Mouse (Mus musculus) kidney, postnatal 0 days (tissue): ENCODE results near the gene Rora. TPM values are rescaled to one million over a fixed set of nuclear protein-coding genes. Genes with fewer than 3 reads are reported as not detected.

Experiments
- ATAC-seq: fragments of 200-750 bp; cut with Nextera tagmentation; replicated peaks from 2 replicates; pipeline ENCODE4 v1.8.0; 2017; ENCODE audit warnings: low read depth, moderate number of reproducible peaks, moderate TSS enrichment, moderate library complexity; ENCODE audit not compliant: low FRiP score
- DNase-seq: peaks from one replicate; pipeline ENCODE4 v3.0.0-alpha.2; 2016; ENCODE audit warnings: low spot score
- H3K27ac ChIP-seq: fragments of 300-500 bp; sonication (generic); 2 replicates; pipeline ENCODE4 v1.5.1; 2014; ENCODE audit warnings: mild to moderate bottlenecking
- H3K27me3 ChIP-seq: fragments of 300-500 bp; sonication (generic); 2 replicates; pipeline ENCODE4 v1.6.1; 2014; ENCODE audit warnings: low read length, mixed read lengths; ENCODE audit not compliant: insufficient read depth
- H3K36me3 ChIP-seq: fragments of 300-500 bp; sonication (generic); 2 replicates; pipeline ENCODE4 v1.6.1; 2014; ENCODE audit warnings: low read length, mixed read lengths; ENCODE audit not compliant: insufficient read depth
- H3K4me1 ChIP-seq: fragments of 300-500 bp; sonication (generic); replicated peaks from 2 replicates; pipeline ENCODE4 v1.6.1; 2014; ENCODE audit warnings: antibody characterized with exemption, low read length, mixed read lengths; ENCODE audit not compliant: insufficient read depth
- H3K4me2 ChIP-seq: fragments of 300-500 bp; sonication (generic); 2 replicates; pipeline ENCODE4 v1.6.1; 2014; ENCODE audit warnings: mild to moderate bottlenecking, low read length, moderate library complexity, mixed read lengths
- H3K4me3 ChIP-seq: fragments of 300-500 bp; sonication (generic); replicated peaks from 2 replicates; pipeline ENCODE4 v1.5.1; 2014; ENCODE audit warnings: low read depth, low read length
- H3K9ac ChIP-seq: fragments of 300-500 bp; sonication (generic); 2 replicates; pipeline ENCODE4 v1.6.1; 2014; ENCODE audit warnings: low read depth, low read length
- H3K9me3 ChIP-seq: fragments of 300-500 bp; sonication (generic); replicated peaks from 2 replicates; pipeline ENCODE4 v1.6.1; 2016; ENCODE audit warnings: low read length, inconsistent platforms, mixed read lengths
- CTCF ChIP-seq: IDR thresholded peaks from 2 replicates; pipeline ENCODE4 v1.5.1; 2016; ENCODE audit warnings: antibody characterized with exemption, low read depth, mild to moderate bottlenecking, moderate library complexity
- WGBS: fragments of 180-500 bp; shearing (Covaris S2); extraction: QIAGEN DNeasy Blood & Tissue Kit; methylation state at CpG from one replicate; pipeline ENCODE4 v1.1.7; 2014; 5-methylcytosine and 5-hydroxymethylcytosine counted together
- polyA plus RNA-seq: library from polyadenylated mRNA; unstranded; fragments of >200 nt; fragmentation: Nextera tagmentation; extraction: Ambion mirVana; gene quantifications from 2 replicates; pipeline ENCODE4 v1.2.1, GENCODE M21; 2015

The Rora gene
- polyA plus RNA-seq, 1 experiment from 2014 or later = 9.8 TPM

DNA sequence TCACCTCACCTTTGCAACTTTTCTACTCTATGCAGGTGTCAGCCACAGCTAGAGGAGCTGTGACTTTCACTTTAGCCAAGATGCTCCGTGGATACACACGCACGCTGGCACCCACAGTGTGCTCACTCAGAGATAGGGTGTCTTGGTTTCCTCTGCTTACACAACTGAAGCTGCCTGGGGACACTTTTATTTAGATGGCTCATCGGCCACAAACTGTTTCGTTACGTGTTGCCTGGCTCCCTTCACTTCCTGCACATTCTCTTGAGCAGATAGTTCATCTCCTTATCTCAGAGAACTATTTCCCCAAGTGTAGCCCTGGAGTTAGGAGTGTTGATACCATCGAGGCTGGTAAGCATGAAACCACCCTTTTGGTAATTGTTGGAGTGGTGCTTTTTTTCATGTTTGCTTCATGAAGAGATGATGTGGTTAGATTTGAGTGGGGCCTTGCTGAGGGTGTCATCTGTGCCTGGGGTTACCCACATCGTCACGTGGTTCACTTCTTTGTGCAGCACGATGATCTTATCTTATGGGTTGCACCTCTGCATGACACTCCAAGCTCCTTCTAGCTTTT is 380.8 kb downstream of the Rora start:
- Histone ChIP-seq H3K36me3 (no peaks in the 10 kb centered on the region), H3K27ac (no peak overlapping the region), H3K4me2 (no peak overlapping the region), H3K4me3 (no peak overlapping the region), H3K4me1 (no peaks in the 10 kb centered on the region), H3K9me3 (no peaks in the 10 kb centered on the region), H3K9ac (no peak overlapping the region), H3K27me3 (no peaks in the 10 kb centered on the region)
- no peak for TF ChIP-seq CTCF
- DNase-seq = no peak
- no peak for ATAC-seq
- 86% methylated on average over 10 of the region's 10 CpGs for WGBS

DNA sequence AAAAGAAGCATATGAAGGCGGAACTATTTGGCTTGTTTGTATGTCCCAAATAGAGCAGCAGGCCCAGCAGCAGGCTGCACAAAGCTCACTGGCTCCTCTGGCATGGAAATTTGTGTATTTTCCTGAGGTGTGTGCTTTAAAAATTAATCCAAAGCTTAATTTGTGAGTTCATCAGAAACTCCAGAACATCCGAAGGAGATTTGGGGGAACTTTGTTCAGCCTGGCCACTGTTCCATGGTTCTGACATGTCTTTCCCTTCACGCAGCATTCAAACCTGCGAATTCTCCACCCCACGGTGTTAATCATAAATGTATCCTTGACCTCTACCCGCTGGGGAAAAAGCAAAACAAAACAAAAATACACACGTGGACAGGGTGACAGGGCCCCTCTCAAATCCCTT is 381.9 kb downstream of the Rora start:
- Histone ChIP-seq H3K27me3 (no peaks in the 10 kb centered on the region), H3K36me3 (no peaks in the 10 kb centered on the region), H3K9ac (no peak overlapping the region), H3K4me1 (no peaks in the 10 kb centered on the region), H3K27ac (no peak overlapping the region), H3K4me2 (no peak overlapping the region), H3K9me3 (no peaks in the 10 kb centered on the region), H3K4me3 (no peak overlapping the region)
- ATAC-seq (no peak), DNase-seq (no peak)
- no peak for TF ChIP-seq CTCF
- 67% methylated on average over 7 of the region's 7 CpGs for WGBS

DNA sequence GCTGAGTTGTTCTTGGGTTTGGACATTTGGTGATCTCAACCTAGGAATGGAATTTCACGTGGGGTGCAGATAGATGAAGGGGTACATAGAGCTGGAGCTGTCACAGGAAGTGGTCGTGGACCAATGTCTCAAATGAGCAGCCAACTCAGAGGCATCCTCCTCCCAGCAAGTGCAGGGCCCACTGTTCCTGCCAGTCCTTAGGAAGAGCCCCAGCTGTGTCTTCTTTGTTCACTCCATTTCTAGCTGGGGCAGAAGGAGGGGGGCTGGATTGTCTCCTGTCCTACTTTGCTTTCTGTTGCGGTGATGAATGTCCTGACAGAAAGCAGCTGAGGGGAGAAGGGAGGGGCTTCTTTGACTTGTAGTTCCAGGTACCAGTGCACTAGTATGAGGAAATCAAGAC is 382.7 kb downstream of the Rora start:
- H3K4me3 ChIP-seq = no peak overlapping the region
- H3K4me1 ChIP-seq = no peaks in the 10 kb centered on the region
- no peak overlapping the region for H3K4me2 ChIP-seq
- H3K36me3 ChIP-seq = no peaks in the 10 kb centered on the region
- ATAC-seq (no peak), DNase-seq (no peak)
- no peak overlapping the region for H3K9ac ChIP-seq
- H3K27me3 ChIP-seq = no peaks in the 10 kb centered on the region
- no peak for TF ChIP-seq CTCF
- WGBS = 39% methylated on average over 3 of the region's 3 CpGs
- no peak overlapping the region for H3K27ac ChIP-seq
- H3K9me3 ChIP-seq = no peaks in the 10 kb centered on the region

DNA sequence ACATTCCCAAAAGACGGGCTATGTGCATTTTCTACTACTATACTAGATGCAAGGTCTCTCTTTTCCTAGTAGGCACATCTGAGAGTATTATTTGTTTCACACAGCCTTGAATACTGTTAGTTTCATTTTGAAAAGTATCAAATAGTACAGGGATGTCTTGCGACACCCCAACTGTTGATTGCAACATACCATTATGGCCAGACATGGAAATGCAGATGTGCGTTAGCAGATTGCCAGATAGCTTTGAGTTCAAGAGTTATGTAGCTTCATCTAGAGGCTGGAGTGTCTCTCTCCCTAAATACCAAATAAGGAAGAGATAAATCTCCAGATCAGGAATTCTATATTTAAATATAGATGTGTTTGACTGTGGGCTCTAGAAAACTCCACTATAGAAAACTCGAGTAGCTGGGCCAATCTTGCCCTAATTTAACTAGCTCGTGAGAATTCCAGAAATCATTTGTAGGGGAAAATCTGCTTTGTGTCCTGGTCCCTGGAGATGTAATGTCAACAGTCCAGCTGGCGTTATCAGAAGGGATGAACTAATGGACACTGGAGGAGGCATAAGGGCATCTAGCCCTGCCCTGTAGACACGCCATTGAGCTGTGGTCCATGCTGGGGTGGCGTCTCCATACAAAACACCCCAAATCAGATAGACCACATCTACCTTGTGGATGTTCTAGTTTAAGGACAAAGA is 390.5 kb downstream of the Rora start:
- Histone ChIP-seq H3K27me3 (no peaks in the 10 kb centered on the region), H3K4me1 (no peaks in the 10 kb centered on the region), H3K4me3 (no peak overlapping the region), H3K27ac (no peak overlapping the region), H3K36me3 (no peaks in the 10 kb centered on the region), H3K9ac (no peak overlapping the region), H3K9me3 (no peaks in the 10 kb centered on the region), H3K4me2 (no peak overlapping the region)
- DNase-seq (no peak), ATAC-seq (no peak)
- WGBS = 85% methylated on average over 8 of the region's 8 CpGs
- TF ChIP-seq CTCF = no peak

DNA sequence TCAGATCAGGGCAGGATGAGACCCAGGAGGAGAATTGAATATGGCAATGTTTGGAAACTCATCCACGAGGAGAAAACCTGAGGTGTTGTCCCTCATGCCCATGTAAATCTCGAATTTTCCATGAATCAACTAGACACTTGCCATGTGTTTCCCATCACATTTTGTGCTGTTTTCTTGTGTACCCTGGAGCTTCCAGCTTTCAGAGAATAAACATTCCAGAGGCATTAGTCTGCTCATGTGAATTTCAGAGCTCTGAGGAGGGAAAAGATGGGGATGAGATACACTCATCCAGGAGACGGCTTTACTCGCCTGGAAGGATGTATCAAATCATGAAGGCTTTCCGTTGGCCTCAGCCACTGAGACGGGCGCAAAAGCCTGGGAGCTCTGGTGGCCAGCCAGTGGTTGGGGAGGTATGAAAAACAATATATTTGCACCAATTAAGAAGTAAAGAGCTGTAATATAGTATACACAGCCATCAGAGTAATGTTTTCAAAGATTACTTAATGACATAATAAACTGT is 391.1 kb downstream of the Rora start:
- TF ChIP-seq CTCF = no peak

DNA sequence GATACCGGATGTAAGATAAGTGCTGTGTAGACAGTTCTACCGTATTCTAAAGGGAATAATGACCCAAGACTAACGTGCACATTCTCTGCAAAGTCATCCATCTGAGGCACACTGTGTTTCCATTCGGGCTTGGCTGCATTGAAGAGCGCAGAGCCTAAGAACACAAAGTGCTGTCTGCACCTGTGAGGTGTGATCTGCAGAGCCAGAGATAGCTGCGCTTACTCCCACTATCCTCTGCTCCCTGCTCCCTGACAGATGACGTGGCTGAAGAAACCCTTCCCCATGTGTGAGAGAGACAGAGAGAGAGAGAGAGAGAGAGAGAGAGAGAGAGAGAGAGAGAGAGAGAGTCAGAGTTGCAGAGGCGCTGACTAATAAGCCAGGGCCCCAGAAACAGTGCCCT is 392.3 kb downstream of the Rora start:
- ATAC-seq (no peak), DNase-seq (no peak)
- Histone ChIP-seq H3K4me3 (no peak overlapping the region), H3K4me1 (no peaks in the 10 kb centered on the region), H3K27ac (no peak overlapping the region), H3K36me3 (no peaks in the 10 kb centered on the region), H3K9me3 (no peaks in the 10 kb centered on the region), H3K27me3 (no peaks in the 10 kb centered on the region), H3K4me2 (no peak overlapping the region), H3K9ac (no peak overlapping the region)
- no peak for TF ChIP-seq CTCF
- WGBS = 83% methylated on average over 8 of the region's 8 CpGs

More for the DNA sequence above, 391.1 kb downstream of the Rora start:
- Histone ChIP-seq H3K9ac (no peak overlapping the region), H3K27me3 (no peaks in the 10 kb centered on the region), H3K4me1 (no peaks in the 10 kb centered on the region), H3K4me3 (no peak overlapping the region), H3K36me3 (no peaks in the 10 kb centered on the region), H3K9me3 (no peaks in the 10 kb centered on the region), H3K4me2 (no peak overlapping the region), H3K27ac (no peak overlapping the region)
- ATAC-seq (no peak), DNase-seq (peak; percentile 34)
- WGBS = 82% methylated on average over 7 of the region's 7 CpGs

DNA sequence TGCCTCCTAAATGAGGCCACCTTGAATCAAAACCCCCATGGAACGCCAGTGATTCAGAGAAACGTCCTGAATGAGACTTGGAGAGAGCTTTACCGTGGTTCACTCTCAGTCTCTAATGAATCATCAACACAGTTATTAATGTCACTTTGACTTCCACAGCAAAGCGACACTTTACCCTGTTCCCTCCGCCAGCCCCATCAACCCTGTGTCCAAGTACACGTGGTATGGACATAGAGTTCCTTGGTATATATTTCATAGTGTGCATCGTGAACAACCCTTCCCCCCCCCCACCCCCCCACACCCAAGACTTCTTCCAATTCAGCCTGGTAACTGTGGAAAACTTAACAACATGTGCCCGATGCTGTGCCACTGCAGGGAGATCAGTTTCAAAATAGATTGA is 397.3 kb downstream of the Rora start:
- Histone ChIP-seq H3K9me3 (no peaks in the 10 kb centered on the region), H3K4me3 (no peak overlapping the region), H3K4me1 (no peaks in the 10 kb centered on the region), H3K27ac (no peak overlapping the region), H3K27me3 (no peaks in the 10 kb centered on the region), H3K4me2 (no peak overlapping the region), H3K9ac (no peak overlapping the region), H3K36me3 (no peaks in the 10 kb centered on the region)
- no peak for TF ChIP-seq CTCF
- DNase-seq = no peak
- WGBS = 63% methylated on average over 8 of the region's 8 CpGs
- no peak for ATAC-seq
